Mouse (Mus musculus): ENCODE data around the gene Gm19684. TPM values are rescaled to one million over a fixed set of nuclear protein-coding genes. Genes with fewer than 3 reads are reported as not detected.
"Not testable (repeated sequence)": the region's sequence is repeated elsewhere in the genome, so short reads cannot be mapped to it uniquely, and the experiment has no call there.

Gm19684 gene
- total RNA-seq (2022) = under 1 TPM in 1 of 4 experiments, not detected in 3; 0.29 TPM

- peak in 1 of 2 experiments; percentile 16 for DNase-seq (ENCODE audit: low spot score in 2 of 2)
Observed at GRCm38 (mm10) chr17:36121352-36122020, at the start of gene Gm19684. Gm19684 (plus strand) TSS chr17:36121678.

GRCm38 (mm10) chr17:36081901-36082300, 39.6 kb upstream of the Gm19684 start:
- not testable (repeated sequence) for DNase-seq (ENCODE audit: low spot score in 2 of 2)

GRCm38 (mm10) chr17:36082519-36083232, 38.8 kb upstream of the Gm19684 start:
- not testable (repeated sequence) for DNase-seq (ENCODE audit: low spot score in 2 of 2)

DNA sequence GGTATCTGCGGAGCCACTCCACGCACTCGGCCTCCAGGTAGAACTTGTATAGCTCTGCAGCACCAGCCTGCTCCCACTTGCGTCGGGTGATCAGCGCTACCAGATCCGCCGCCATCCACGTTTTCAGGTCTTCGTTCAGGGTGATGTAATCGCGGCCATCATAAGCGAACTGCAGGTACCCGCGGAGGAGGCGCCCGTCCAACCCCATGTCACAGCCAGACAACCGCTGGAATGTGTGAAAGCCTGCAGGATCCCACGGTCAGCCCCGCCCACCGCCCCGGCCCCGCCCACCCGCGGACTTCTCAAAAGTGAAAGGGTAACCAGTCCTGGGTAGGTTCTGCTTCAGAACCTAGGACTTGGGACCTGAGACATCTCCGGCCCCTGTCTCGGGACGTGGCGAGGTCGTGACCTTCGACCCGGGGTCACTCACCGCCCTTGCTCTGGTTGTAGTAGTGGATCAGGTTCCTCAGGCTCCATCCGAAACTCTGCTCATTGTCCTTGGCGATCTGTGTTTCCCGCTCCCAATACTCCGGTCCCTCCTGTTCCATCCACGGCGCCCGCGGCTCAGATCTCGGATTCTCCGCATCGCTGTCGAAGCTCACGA, 38.1 kb upstream of the Gm19684 start:
- DNase-seq (ENCODE audit: low spot score in 2 of 2) = peak in 1 of 2 experiments; percentile 10

DNA sequence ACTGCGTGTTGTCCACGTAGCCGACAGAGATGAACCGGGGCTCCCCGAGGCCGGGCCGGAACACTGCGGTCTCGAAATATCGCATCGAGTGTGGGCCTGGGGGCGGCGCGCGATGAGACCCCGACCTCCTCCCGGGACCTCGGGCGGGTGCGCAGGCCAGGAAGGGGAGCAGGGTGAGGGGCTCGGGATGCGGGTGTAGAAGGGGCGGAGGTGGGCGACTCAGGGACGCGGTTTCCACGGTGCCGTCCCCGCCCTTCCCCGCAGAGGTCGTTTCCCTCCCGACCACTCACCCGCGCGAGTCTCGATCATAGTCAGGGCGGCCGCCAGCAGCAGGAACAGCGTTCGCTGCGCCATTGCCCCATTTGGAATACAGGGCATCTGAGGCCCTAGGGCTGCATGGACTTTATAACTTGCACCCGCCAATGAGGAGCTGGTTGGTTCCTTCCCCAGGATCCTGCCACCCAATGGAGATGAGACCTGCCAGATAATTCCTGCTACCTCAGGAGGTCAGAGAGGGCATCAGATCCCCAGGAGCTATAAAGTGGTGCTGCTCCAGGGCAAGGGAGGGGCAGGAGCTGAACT, 37.5 kb upstream of the Gm19684 start:
- DNase-seq (ENCODE audit: low spot score in 2 of 2) = no peak

- not testable (repeated sequence) for DNase-seq (ENCODE audit: low spot score in 2 of 2)
Observed at GRCm38 (mm10) chr17:36085976-36086375, 35.5 kb upstream of the Gm19684 start.

DNA sequence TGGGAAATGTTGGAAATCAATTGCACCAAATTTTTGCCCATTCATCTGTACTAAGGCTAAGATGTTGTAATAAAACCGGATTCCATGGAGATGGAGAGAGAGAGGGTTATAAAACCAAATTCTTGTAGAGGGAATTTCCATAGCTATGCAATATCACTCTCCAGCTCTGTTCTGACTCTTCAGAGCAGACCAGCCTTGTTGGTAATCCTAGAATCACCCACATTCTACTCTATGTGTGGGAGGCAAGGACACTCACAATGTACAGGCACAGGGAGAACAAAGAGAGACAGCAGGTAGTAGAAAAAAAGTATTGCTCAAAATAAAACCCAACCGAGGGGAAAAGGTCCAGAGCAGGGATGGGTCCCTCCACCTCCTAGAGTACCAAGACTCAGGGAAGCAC, 29.5 kb upstream of the Gm19684 start:
- DNase-seq (ENCODE audit: low spot score in 2 of 2) = not testable (repeated sequence)

- not testable (repeated sequence) for DNase-seq (ENCODE audit: low spot score in 2 of 2)
Observed at GRCm38 (mm10) chr17:36092520-36092919, 29.0 kb upstream of the Gm19684 start.

GRCm38 (mm10) chr17:36093936-36094335, 27.5 kb upstream of the Gm19684 start:
- no peak for DNase-seq (ENCODE audit: low spot score in 2 of 2)

GRCm38 (mm10) chr17:36099603-36100002, 21.9 kb upstream of the Gm19684 start:
- DNase-seq (ENCODE audit: low spot score in 2 of 2) = not testable (repeated sequence)

- not testable (repeated sequence) for DNase-seq (ENCODE audit: low spot score in 2 of 2)
Observed at GRCm38 (mm10) chr17:36102091-36102490, 19.4 kb upstream of the Gm19684 start.

DNA sequence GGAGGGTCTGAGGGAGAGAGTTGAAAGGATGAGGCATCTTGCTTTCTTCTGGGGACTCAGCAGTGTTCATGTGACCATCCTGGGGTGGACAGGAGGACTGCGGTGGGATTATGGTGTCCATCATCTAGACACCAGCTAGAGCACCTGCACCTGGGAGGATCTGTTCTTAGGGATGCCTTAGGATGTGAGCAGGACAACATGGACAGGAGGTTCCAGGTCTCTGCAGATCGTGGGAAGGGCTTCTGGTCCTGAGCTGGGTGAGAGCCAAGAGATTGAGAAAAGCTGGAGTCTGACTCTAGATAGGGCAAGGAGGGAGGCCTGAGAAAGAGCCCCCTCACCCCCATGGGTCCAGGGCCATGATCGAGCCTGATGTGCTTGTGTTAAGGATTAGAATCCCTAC, 11.3 kb upstream of the Gm19684 start:
- DNase-seq (ENCODE audit: low spot score in 2 of 2) = not testable (repeated sequence)

DNA sequence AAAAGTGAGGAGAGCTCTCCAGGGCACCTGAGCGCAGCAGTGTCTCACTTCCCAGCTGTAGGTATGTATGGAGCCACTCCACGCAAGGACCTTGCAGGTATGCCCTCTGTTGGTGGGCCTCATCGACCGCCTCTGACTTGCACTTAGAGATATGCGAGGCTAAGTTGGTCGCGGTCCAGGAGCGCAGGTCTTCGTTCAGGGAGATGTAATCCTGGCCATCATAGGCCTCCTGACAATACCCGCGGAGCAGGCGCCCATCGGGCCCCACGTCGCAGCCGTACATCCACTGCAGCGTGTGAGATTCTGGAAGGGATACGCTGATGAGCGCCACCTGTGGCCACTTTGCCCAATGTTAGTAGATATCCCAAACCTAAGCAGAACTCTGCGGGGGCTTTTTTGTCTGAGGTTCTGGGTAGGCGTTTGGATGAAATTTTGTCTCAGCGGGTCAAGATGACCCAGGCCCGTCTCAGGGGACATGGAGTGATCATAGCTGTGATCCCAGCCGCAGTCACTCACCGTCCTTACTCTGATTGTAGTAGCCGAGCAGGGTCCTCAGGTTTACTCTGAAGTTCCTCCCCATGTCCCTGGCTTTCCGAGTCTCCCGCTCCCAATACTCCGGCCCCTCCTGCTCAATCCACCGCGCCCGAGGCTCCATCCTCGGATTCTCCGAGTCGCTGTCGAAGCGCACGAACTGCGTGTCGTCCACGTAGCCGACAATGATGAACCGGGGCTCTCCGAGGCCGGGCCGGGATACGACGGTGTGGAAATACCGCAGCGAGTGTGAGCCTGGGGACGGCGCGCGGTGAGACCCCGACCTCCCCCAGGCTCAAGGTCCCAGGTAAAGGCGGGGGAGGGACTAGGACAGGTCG, 10.6 kb upstream of the Gm19684 start:
- DNase-seq (ENCODE audit: low spot score in 2 of 2) = not testable (repeated sequence)

- not testable (repeated sequence) for DNase-seq (ENCODE audit: low spot score in 2 of 2)
Observed at GRCm38 (mm10) chr17:36111510-36111868, 10.0 kb upstream of the Gm19684 start.

DNA sequence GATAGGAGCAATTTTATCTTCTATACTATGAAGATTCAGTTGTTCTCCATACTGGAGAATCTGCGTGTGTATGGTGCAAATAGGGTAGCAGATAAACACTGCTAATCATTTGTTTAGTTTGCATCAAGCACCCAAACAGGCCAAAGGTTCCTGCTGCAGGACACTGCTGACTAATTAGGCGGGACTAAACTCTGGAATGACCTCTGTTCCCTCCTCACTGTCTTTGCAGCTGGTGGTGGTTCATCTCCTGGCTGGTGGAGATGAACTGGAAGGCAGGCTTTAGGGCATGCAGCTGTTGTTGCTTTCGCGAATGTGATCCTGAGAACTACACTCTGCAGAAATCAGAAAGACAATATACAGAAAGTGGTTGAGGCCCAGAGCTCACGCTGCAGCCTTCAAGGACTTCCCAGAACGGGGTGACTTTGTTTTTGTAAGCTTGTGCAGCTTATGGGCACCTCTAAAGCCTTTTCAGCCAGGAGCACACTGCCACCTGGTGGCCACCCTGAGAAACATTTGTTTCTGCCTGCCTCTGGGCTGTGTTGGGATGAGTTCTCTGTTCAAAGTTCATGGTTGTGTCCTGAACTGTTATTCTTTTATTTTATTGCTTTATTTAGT, 7.4 kb upstream of the Gm19684 start:
- not testable (repeated sequence) for DNase-seq (ENCODE audit: low spot score in 2 of 2)

GRCm38 (mm10) chr17:36116545-36116944, 4.9 kb upstream of the Gm19684 start:
- not testable (repeated sequence) for DNase-seq (ENCODE audit: low spot score in 2 of 2)

GRCm38 (mm10) chr17:36120839-36121238, 639 bp upstream of the Gm19684 start:
- DNase-seq (ENCODE audit: low spot score in 2 of 2) = not testable (repeated sequence)

GRCm38 (mm10) chr17:36124111-36124510, 2.6 kb downstream of the Gm19684 start:
- DNase-seq (ENCODE audit: low spot score in 2 of 2) = not testable (repeated sequence)

DNA sequence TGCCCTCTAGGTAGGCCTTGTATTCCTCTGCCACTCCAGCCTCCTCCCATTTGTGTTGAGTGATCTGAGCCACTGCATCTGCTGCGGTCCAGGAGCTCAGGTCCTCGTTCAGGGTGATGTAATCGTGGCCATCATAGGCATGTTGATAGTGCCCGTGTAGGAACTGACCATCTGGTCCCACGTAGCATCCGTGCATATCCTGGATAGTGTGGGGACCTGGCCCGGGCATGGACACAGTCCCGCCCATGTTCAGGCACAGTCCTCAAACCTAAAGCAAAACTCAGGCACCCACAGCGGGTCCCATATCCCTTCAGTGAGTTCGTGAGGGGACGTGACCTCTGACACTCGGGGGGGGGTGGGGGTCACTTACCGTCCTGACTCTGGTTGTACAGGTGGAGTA, 7.0 kb downstream of the Gm19684 start:
- not testable (repeated sequence) for DNase-seq (ENCODE audit: low spot score in 2 of 2)

Measured in gastrocnemius, adult 8-10 months (tissue).